Mouse (Mus musculus) embryonic fibroblast, embryonic 13.5 days (primary cell): ENCODE results near the gene Guk1.

Experiments
- CTCF ChIP-seq: IDR thresholded peaks from 2 replicates; pipeline ENCODE4 v1.5.1; 2011; ENCODE audit warnings: mild to moderate bottlenecking, control low read depth, low read length, moderate library complexity, borderline replicate concordance; ENCODE audit not compliant: insufficient read depth
- POLR2A ChIP-seq: IDR thresholded peaks from 2 replicates; pipeline ENCODE4 v1.6.1; 2011; ENCODE audit warnings: low read depth, mild to moderate bottlenecking, control low read depth, low read length, moderate library complexity

DNA sequence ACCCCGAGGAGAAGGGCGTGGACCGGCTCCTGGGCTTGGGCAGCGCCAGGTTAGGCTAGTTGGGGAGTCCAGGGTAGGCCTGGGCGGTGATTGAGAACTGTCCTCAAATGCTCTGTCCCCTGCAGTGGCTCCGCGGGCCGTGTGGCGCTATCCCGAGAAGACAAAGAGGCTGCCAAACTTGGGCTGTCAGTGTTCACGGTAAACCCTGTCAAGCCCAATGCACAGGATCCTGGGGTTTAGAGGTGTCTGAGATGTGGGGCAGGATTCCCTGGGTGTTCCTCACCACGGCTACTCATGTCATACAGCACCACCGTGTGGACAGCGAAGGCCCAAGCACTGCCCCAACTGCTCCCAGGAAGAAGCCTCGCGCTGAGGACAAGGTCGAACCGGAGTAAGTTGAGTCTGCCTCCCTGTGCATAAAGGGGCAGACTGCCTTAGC is 17.0 kb upstream of the Guk1 start:
- peak; percentile 77 for TF ChIP-seq CTCF
- TF ChIP-seq POLR2A, result no peak
